In genomic region chr7:74315836-74316435, GRCm38 (mm10) we compare ENCODE assay signal across 8 mouse cellular contexts.
A peak's percentile ranks its signal among the peaks of the same experiment; 100 is the strongest.
DNase-seq lines count a peak whose midpoint lies in the region; ATAC-seq lines count a peak whose summit lies in the region.

No protein-coding gene starts in this region.

- H3K36me3 ChIP-seq in limb, embryonic 13.5 days = no peaks in the 10 kb centered on the region
- no peaks in the 10 kb centered on the region for H3K36me3 ChIP-seq in limb, embryonic 10.5 days

- H3K9ac ChIP-seq in limb, embryonic 13.5 days = no peak overlapping the region

- H3K4me3 ChIP-seq in limb, embryonic 13.5 days = no peak overlapping the region
- no peak overlapping the region for H3K4me3 ChIP-seq in limb, embryonic 10.5 days

- ATAC-seq in cerebellum, adult (ENCODE audit: insufficient number of reproducible peaks, low FRiP score, low TSS enrichment) = peak; percentile 21; the same call in 1 of the 2 replicates
- peak; percentile 62; the same call in 1 of the 2 replicates for ATAC-seq in limb, embryonic 13.5 days (ENCODE audit: low FRiP score, low read depth)

- DNase-seq in cerebellum, postnatal 4 days (ENCODE audit: low spot score in 2 of 2) = no peak
- no peak for DNase-seq in limb, embryonic 10.5 days (ENCODE audit: low spot score)
- peak; percentile 64 to 77 for DNase-seq in cerebellum, postnatal 14 days
- peak; percentile 41 for DNase-seq in lung, postnatal 14 days
- no peak for DNase-seq in layer of hippocampus, postnatal 36 days
- DNase-seq in thymus, postnatal 4 days = no peak

- peak overlapping the region; percentile 52; the same call in 1 of the 2 replicates for H3K27ac ChIP-seq in limb, embryonic 13.5 days
- H3K27ac ChIP-seq in limb, embryonic 10.5 days = no peak overlapping the region

- H3K4me1 ChIP-seq in limb, embryonic 13.5 days = peaks cover 30% of the 10 kb centered on the region
- H3K4me1 ChIP-seq in limb, embryonic 10.5 days = no peaks in the 10 kb centered on the region

- 66% methylated on average over 3 of the region's 3 CpGs for WGBS in limb, embryonic 13.5 days
- WGBS in limb, embryonic 10.5 days = 88% methylated on average over 3 of the region's 3 CpGs

- H3K4me2 ChIP-seq in limb, embryonic 13.5 days (replicated peaks) = no peak overlapping the region

- H3K27me3 ChIP-seq in limb, embryonic 13.5 days = no peaks in the 10 kb centered on the region
- no peaks in the 10 kb centered on the region for H3K27me3 ChIP-seq in limb, embryonic 10.5 days (ENCODE audit: low read depth, poor library complexity, severe bottlenecking)

- no peaks in the 10 kb centered on the region for H3K9me3 ChIP-seq in limb, embryonic 13.5 days
- no peaks in the 10 kb centered on the region for H3K9me3 ChIP-seq in limb, embryonic 10.5 days (replicated peaks)

Comparison
In these comparisons a context has a peak if more than half of its experiments do, and no peak if none do; other contexts are left out.
1. DNase-seq: peak in cerebellum, postnatal 14 days (2 of 2) and lung, postnatal 14 days (single experiment); none in cerebellum, postnatal 4 days (0 of 2), limb, embryonic 10.5 days (single experiment), layer of hippocampus, postnatal 36 days (0 of 2) and thymus, postnatal 4 days (single experiment).